Mouse (Mus musculus): Measurements from ENCODE around the gene Maz.
A peak's percentile ranks its signal among the peaks of the same experiment; 100 is the strongest.

Maz gene

DNA sequence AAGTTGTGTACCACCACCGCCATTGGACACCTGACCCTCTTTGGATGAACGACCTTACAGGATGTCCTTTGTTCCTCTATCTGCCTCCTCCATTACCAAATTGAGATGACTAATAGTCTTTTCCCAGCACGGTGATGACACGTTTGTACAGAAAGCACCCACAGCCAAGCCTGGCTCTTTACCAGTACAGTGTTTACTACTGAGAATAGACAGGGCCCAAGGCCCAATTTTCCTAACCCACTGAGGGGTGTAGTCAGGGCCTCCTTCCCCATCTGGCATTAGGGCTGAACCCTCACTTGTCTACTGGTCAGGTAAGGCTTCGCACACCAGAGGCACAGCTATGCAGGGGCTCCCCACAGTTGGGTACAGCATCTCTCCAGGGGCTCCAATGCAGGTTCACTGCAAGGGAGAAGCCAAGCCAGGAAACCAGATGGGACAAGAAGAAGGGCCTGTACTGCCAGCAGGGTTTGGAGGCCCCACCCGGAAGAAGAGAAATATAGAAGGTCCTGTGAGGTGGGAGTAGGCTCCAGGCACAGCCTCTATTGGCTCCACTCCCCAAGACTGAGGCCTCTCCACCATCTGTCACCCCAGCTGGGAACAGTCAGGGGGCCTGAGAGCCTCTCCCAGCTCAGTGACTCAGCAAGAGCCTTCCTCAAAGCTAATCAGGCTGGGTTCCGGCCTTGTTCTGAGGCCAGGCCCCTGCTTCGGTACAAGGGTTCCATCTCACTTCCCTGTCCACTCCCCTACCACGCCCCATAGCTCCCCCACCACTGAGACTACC is 18.4 kb downstream of the Maz start:
- peak; percentile 65 for DNase-seq (ENCODE audit: low read depth)

DNA sequence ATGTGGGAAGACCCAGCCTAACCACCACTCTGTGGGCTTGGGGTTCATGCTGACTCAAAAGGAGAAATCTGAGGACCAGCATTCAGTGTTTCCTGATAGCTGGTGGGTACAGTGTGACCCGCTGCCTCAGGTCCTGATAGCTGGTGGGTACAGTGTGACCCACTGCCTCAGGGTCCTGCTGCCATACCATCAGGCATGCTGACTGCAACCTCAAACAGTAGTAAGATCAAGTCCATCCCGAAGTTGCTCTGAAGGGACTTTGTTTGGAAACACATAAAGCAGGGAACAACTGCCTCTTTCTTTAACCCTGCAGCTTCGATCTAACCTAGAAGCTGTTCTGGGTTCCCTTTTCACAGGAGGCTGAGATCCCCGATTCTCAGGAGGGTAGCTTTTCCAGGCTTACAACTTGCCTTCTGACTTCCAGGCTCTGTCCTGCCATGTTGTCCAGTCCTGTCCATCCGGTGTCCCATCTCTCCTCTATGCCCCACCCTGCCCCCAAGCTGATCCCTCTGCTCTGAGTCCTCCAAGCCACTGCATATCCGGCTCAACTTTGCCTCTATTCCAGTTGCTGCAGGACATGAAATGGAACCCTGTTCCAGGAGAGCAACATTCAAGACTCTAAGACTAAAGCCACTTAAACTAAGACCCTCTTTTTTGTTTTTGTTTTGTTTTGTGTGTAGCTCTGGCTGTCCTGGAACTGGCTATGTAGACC is 19.4 kb downstream of the Maz start:
- DNase-seq (ENCODE audit: low read depth), result no peak

DNA sequence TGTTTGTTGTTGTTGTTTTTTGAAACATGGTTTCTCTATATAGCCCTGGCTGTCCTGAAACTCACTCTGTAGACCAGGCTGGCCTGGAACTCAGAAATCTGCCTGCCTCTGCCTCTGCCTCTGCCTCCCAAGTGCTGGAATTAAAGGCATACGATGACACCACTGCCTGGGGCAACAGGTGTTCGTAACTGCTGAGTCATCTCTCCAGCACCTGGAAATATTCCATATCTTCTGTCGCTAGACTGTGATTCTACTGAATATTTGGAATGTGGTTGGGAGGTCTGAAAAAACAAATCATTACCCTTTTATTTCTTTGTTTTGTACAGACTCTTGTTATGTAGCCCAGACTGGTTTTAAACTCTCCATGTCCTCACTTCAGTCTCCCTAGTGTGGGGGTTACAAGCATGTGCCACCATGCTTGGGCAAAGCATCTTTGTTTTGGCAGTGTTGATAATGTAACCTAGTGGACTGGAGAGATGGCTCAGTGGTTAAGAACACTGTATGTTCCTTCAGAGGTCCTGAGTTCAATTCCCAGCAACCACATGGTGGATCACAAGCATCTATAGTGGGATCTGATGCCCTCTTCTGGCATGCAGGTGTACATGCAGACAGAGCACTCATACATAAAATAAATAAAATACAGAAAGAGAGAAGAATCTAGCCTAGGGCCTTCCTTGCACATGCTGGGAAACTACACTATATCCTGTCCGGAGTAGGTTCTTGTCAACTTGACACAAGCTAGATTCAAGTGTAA is 22.5 kb downstream of the Maz start:
- no peak for DNase-seq (ENCODE audit: low read depth)

DNA sequence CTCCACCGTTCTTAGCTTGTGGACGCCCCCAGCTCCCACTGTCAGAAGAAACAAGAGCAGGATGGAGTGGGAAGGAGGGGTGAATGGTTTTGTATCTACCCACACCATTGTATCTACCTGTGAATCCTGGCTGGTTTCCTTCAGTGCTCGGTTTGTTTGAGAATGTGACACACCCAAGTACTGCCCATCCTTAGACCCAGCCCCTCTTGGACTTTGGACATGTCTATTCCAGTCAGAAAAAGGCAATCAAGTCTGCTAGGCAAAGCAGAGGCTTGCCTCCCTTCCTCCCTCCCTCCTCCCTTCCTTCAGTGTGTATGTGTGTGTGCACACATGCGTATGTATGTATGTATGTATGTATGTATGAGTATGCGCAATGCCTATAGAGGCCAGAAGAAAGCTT is 23.2 kb downstream of the Maz start:
- no peak for DNase-seq (ENCODE audit: low read depth)

DNA sequence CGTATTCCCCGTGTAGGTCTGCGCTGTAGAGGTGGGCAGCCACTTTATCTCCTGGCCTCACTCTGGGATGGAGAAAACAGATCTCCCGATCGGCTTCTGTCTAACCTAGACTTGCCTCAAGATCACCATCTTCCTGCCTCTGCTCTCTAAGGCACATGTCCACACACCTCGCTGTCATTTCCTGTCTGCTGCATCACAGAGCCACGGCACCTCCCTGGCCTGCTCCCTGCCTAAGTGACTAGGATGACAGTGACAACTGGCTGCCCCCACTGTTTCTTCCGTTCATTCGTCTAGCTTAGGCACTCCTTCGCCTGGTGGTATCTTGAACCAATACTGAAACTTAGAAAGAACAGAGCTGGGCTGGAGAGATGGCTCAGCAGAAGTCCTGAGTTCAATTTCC is 27.3 kb downstream of the Maz start:
- no peak for DNase-seq (ENCODE audit: low read depth)

DNA sequence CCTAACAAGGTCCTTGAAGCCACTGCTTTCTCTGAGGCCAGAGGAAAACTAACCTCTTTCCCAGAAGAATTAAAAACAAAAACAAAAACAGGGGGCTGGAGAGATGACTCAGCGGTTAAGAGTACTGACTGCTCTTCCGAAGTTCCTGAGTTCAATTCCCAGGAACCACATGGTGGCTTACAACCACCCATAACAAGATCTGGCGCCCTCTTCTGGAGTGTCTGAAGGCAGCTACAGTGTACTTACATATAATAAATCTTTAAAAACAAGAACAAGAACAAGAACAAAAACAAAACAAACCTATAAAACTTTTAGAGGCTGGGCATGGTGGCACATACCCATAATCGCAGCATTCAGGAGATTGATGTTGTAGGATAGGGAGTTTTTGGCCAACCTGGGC is 30.4 kb downstream of the Maz start:
- DNase-seq (ENCODE audit: low read depth), result no peak

DNA sequence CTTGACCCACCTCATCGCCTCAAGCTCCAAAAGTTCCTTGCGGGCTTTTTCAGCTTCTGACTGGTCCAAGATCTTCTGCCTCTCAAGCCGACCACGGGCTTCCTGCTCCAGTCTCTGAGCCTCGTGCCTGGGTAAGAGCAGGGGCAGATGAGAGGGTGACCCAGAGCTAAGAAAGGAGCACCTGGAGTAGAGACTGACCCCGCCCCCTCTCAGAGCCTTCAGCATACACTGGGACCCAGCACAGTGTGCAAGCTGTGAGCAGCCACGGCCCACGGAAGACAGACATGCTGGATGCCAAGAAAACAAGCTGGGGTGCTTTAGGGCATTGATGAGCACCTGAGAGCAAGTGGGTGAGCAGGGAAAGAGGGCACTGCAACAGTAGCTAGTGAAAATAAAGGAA is 38.0 kb downstream of the Maz start:
- no peak for DNase-seq (ENCODE audit: low read depth)

DNA sequence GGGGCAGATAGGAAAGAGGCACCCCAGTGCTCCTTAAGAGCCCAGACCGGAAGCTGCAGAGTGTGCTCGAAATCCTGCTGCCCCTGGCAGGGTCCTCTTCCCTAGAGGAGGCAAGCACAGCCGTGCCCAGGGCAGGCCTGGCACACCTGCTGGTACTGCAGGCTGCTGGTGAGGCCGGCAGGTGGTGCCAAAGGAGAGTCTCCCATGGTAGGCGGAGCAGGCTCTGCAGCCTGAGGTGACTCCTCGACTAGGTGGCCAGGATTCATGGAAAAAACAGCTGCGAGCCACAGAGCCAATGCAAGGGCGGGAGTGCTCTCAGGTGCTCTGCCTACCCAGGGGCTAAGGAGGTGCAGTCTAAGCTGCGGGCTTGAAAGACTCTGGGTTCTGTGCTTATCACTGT is 40.5 kb downstream of the Maz start:
- DNase-seq (ENCODE audit: low read depth), result no peak

DNA sequence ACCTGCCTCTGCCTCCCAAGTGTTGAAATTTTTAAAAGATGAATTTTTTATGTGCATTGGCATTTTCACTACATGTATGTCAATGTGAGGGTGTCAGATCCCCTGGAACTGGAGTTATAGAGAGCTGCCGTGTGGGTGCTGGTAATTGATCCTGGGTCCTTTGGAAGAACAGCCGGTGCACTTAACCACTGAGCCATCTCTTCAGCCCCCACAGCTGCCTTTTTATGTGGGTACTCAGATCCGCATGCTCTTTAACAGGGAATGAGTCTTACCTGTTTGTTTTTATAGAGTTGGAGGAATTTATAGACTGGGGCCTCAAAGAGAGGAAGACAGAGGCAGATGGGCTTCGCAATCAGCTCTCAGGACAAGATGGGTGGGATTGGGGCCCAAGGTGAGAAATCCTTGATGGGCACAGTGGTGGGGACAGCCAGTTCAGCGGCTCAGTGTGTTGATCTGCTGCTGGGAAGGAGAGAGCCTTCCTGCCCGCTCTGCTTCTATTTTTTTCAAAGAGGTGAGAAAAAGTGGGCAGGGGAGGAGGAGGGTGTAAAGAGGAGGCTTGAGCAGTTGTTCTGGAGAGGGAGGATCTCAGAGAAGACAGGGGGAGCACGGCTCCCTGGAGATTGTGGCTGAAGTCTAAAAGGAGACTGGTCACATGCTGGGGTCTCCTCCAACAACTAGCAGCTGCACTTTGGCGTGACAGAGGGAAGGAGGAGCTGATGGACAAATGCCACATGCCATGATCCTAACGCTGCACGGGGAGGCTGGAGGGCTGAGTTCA is 42.0 kb downstream of the Maz start:
- no peak for DNase-seq (ENCODE audit: low read depth)

DNA sequence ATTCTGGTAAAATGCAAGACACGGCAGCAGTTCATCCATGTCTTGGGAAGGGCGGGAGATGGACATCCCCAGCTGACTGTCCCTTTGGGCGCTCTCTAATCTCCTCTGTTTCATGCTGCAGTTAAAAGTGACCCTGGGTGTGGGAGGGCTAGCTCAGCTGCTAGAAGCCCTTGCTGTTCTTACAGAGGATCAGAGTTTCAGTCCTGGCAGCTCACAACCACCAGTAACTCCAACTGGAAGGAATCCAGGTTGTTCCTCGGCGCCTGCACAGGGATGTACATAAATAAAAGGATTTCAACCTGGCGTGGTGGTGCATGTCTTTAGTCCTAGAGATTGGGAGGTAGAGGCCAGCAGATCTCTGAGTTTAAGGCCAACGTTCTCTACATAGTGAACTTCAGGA is 43.7 kb downstream of the Maz start:
- no peak for DNase-seq (ENCODE audit: low read depth)

DNA sequence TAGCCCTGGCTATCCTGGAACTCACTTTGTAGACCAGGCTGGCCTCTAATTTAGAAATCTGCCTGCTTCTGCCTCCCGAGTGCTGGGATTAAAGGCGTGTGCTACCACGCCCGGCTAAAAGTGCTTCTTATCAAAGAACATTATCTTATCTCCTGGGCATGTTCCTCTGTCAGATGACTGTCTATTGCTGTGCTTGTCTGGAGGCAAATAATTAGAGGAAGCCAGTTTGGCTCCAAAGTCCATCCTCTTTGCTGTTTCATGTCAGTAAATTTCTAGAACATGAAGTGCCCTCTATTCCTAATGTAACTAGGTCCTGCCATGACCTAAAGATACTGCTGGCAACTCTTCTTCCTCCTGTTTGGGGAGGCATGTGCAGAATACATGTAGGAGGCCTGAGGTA is 44.8 kb downstream of the Maz start:
- DNase-seq (ENCODE audit: low read depth), result no peak

DNA sequence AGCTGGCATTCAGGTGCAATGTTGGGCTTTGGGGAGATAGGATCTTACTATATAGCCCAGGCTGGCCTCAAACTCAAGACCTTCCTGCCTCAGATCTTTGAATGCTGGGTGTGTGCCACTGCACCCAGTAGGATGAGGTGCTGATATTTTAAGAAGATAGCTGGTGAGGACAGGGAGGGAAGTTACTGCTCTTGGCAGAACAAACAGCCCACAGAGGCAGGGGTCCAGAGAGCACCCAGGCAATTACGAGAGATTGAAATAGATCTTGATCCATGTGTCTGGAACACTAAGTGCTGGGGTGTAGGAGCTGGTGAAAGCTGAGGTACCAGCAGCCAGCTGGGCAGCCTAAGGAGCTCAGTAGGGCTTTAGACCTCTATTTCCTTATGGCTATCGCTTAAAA is 45.2 kb downstream of the Maz start:
- no peak for DNase-seq (ENCODE audit: low read depth)

DNA sequence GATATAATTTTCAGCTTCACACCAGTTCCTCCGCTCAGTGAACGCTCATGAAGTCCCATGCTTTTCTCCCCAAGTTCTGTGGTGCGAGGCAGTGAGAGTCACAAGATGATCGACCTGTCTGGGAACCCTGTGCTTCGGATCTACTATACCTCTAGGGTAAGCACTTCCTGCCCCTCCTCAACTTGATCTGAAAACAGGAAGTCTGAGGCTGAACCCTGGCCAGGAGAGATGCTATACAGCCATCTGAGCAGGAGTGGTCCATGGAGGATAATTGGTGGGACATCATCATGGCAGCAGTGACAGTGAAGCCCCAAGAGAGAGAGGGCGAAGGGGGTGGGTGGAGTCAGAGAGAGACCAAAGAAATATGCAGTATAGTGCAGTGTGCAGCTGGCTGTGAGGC is 48.0 kb downstream of the Maz start:
- no peak for DNase-seq (ENCODE audit: low read depth)

DNA sequence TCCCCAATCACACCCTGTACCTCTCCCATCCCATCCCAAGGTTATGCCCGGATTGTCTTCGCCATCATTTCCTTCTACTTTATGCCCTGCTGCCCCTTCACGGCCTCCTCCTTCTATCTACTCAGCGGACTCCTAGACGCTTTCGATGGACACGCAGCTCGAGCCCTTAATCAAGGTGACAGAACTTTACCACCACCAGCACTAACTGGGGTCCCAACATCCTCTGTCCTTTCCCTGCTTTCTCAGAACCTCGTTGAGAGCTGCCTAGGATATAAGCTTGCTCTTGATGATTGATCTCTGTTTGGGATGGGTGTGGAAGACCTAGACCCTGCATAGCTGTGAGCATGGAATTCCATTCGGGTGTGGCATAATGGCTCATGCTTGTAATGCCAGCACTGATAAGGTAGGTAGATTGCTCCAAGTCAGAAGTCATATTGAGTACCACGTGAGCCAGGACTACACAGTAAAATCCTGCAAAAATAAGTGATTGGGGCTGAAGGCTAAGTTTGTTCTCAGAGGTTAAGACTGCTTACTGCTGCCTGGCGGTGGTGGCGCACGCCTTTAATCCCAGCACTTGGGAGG is 49.9 kb downstream of the Maz start:
- DNase-seq (ENCODE audit: low read depth), result no peak

DNA sequence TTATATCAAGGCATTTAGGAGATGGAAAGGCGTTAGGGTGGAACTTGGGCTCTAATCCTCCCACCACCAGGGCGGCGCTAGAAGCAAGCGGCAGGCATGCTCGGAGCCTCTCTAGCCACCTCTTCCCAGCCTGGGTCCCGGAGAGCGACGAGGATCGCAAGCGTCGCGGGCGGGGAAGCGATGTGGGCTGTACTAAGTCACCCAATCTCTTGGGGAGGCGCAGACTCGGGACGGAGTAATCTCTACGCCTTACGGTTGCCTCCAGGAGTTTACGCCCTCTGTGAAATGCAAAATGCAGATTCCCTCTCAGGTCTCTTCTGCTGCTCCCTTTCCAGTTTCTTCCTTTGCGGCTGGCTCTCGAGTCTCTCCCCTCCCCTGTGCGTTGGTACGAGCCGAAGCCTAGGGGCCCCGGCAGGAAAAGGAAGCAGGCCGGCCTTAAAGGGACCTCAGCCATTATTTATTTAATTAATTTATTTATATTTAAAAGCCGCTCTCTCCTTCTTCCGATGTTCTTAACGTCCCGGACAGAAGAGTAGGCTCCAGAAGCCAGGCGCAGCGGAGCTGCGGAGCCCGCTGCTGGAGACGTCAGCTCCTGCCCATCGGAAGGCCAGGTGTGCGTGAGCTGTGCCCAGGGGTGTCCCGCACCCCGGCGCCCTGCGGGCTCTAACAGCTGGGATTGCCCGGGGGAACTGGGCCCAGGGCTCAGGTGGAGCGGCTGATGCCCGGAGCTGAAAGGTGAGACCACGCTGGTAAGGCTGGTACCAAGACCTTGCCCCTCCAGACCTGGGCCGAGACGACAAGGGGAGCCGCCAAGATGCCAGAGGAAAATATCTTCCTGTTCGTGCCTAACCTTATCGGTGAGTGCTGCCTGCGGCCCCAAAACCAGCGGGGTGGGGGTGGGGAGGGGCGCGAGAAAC is 50.6 kb downstream of the Maz start, which contains the start of gene Cdiptos:
Gene Cdiptos (minus strand): TSS at position 149 of the 917 bp plus-strand sequence.
- DNase-seq (ENCODE audit: low read depth), result peak; percentile 86

DNA sequence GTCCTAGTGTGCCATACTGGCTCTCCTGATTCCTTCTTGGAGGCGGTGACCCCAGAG is 51.1 kb downstream of the Maz start, which contains the start of gene Cdipt:
Gene Cdipt (plus strand): TSS at position 22 of the 57 bp plus-strand sequence.
- no peak for DNase-seq (ENCODE audit: low read depth)

DNA sequence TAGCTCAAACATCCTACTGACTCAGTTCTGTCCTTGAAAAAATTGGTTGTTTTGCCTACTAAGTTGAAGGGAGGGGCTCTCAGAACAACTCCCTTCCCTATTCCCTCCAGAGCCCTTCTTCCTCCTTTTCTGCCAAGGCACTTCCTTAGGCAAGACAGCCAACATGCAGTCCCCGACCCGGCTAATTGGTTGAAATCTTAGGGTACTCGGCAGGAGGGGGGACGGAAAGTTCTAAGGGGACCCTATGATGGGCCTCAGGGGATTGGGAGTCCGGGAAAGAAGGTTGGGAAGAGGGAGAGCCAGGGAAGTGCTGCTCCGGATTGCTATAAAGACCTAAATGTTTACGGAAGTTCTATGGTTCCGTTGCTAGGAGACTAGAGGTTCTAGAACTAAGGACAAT is 51.3 kb downstream of the Maz start:
- no peak for DNase-seq (ENCODE audit: low read depth)

All from fibroblast of lung, adult 2 months (primary cell).